Mouse (Mus musculus): ENCODE results near the gene Grk3. TPM values are rescaled to one million over a fixed set of nuclear protein-coding genes. Genes with fewer than 3 reads are reported as not detected.

The Grk3 gene
- 10.9 and 13.0 TPM in 2 replicates for polyA plus RNA-seq (2015; fragmentation: Nextera tagmentation; extraction: Ambion mirVana)

- ATAC-seq (ENCODE audit: low FRiP score, low TSS enrichment): peak; percentile 84
- H3K36me3 ChIP-seq (ENCODE audit: insufficient read depth, low read length): no peaks in the 10 kb centered on the region
- 2% methylated on average over 45 of the region's 52 CpGs for WGBS
Measured at GRCm38 (mm10) chr5:113015236-113016061, at the start of gene Grk3. Gene Grk3 (minus strand): TSS chr5:113015791.

GRCm38 (mm10) chr5:113054308-113054707, 38.7 kb upstream of the Grk3 start:
- Histone ChIP-seq H3K4me2 (replicated peaks; ENCODE audit: low read depth, low read length) (no peak overlapping the region), H3K36me3 (ENCODE audit: insufficient read depth, low read length) (no peaks in the 10 kb centered on the region), H3K9ac (replicated peaks; ENCODE audit: low read length) (0 out of 2 replicates have a peak overlapping the region, but pooled peaks have one; percentile 25), H3K27ac (ENCODE audit: low read length) (no peak overlapping the region), H3K4me3 (ENCODE audit: low read length) (no peak overlapping the region), H3K4me1 (ENCODE audit: insufficient read depth, low read length) (no peaks in the 10 kb centered on the region), H3K27me3 (ENCODE audit: insufficient read depth, low read length) (0 out of 2 replicates have a peak, but pooled peaks cover 3% of the 10 kb centered on the region), H3K9me3 (ENCODE audit: low read length) (no peaks in the 10 kb centered on the region)
- ATAC-seq (ENCODE audit: low FRiP score, low TSS enrichment): 0 out of 2 replicates have a peak, but pooled peaks have one; percentile 27
- 5% methylated on average over 16 of the region's 16 CpGs for WGBS

More at GRCm38 (mm10) chr5:113015236-113016061, at the start of gene Grk3:
- H3K27me3 ChIP-seq (ENCODE audit: insufficient read depth, low read length): no peaks in the 10 kb centered on the region; the same call in 1 of the 2 replicates
- peak within 1 kb of the TSS; percentile 66 for H3K4me2 ChIP-seq (replicated peaks; ENCODE audit: low read depth, low read length)
- H3K4me1 ChIP-seq (ENCODE audit: insufficient read depth, low read length): peaks cover 18% of the 10 kb centered on the region
- no peaks in the 10 kb centered on the region for H3K9me3 ChIP-seq (ENCODE audit: low read length)
- peak within 1 kb of the TSS; percentile 72 for H3K9ac ChIP-seq (replicated peaks; ENCODE audit: low read length)
- H3K4me3 ChIP-seq (ENCODE audit: low read length): peak within 1 kb of the TSS; percentile 66
- peak within 1 kb of the TSS; percentile 63 for H3K27ac ChIP-seq (ENCODE audit: low read length)

- no peak overlapping the region for H3K4me2 ChIP-seq (replicated peaks; ENCODE audit: low read depth, low read length)
- 41% methylated on average over 7 of the region's 7 CpGs for WGBS
Measured at GRCm38 (mm10) chr5:113050581-113051185, 35.1 kb upstream of the Grk3 start.

GRCm38 (mm10) chr5:113049876-113050275, 34.3 kb upstream of the Grk3 start:
- Histone ChIP-seq H3K4me3 (ENCODE audit: low read length) (no peak overlapping the region), H3K9ac (replicated peaks; ENCODE audit: low read length) (no peak overlapping the region), H3K4me1 (ENCODE audit: insufficient read depth, low read length) (no peaks in the 10 kb centered on the region), H3K27ac (ENCODE audit: low read length) (no peak overlapping the region), H3K27me3 (ENCODE audit: insufficient read depth, low read length) (0 out of 2 replicates have a peak, but pooled peaks cover 1% of the 10 kb centered on the region), H3K36me3 (ENCODE audit: insufficient read depth, low read length) (no peaks in the 10 kb centered on the region), H3K4me2 (replicated peaks; ENCODE audit: low read depth, low read length) (no peak overlapping the region), H3K9me3 (ENCODE audit: low read length) (no peaks in the 10 kb centered on the region)
- ATAC-seq (ENCODE audit: low FRiP score, low TSS enrichment): no peak

More at GRCm38 (mm10) chr5:113050581-113051185, 35.1 kb upstream of the Grk3 start:
- H3K4me1 ChIP-seq (ENCODE audit: insufficient read depth, low read length): no peaks in the 10 kb centered on the region
- no peaks in the 10 kb centered on the region for H3K9me3 ChIP-seq (ENCODE audit: low read length)
- H3K9ac ChIP-seq (replicated peaks; ENCODE audit: low read length): no peak overlapping the region
- ATAC-seq (ENCODE audit: low FRiP score, low TSS enrichment): no peak
- H3K27ac ChIP-seq (ENCODE audit: low read length): no peak overlapping the region
- H3K4me3 ChIP-seq (ENCODE audit: low read length): no peak overlapping the region
- no peaks in the 10 kb centered on the region for H3K36me3 ChIP-seq (ENCODE audit: insufficient read depth, low read length)
- 0 out of 2 replicates have a peak, but pooled peaks cover 3% of the 10 kb centered on the region for H3K27me3 ChIP-seq (ENCODE audit: insufficient read depth, low read length)

GRCm38 (mm10) chr5:113045511-113046273, 30.1 kb upstream of the Grk3 start:
- WGBS: 86% methylated on average over 10 of the region's 10 CpGs
- Histone ChIP-seq H3K36me3 (ENCODE audit: insufficient read depth, low read length) (no peaks in the 10 kb centered on the region), H3K27me3 (ENCODE audit: insufficient read depth, low read length) (no peaks in the 10 kb centered on the region), H3K4me2 (replicated peaks; ENCODE audit: low read depth, low read length) (no peak overlapping the region), H3K4me1 (ENCODE audit: insufficient read depth, low read length) (peaks cover 20% of the 10 kb centered on the region), H3K27ac (ENCODE audit: low read length) (no peak overlapping the region), H3K9me3 (ENCODE audit: low read length) (no peaks in the 10 kb centered on the region), H3K4me3 (ENCODE audit: low read length) (no peak overlapping the region), H3K9ac (replicated peaks; ENCODE audit: low read length) (no peak overlapping the region)
- ATAC-seq (ENCODE audit: low FRiP score, low TSS enrichment): no peak

- Histone ChIP-seq H3K27ac (ENCODE audit: low read length) (no peak overlapping the region), H3K9ac (replicated peaks; ENCODE audit: low read length) (no peak overlapping the region), H3K4me1 (ENCODE audit: insufficient read depth, low read length) (peaks cover 22% of the 10 kb centered on the region), H3K9me3 (ENCODE audit: low read length) (no peaks in the 10 kb centered on the region), H3K36me3 (ENCODE audit: insufficient read depth, low read length) (no peaks in the 10 kb centered on the region), H3K4me2 (replicated peaks; ENCODE audit: low read depth, low read length) (no peak overlapping the region), H3K4me3 (ENCODE audit: low read length) (no peak overlapping the region), H3K27me3 (ENCODE audit: insufficient read depth, low read length) (no peaks in the 10 kb centered on the region)
- ATAC-seq (ENCODE audit: low FRiP score, low TSS enrichment): no peak
- WGBS: 79% methylated on average over 8 of the region's 8 CpGs
Measured at GRCm38 (mm10) chr5:113043531-113043930, 27.9 kb upstream of the Grk3 start.

GRCm38 (mm10) chr5:113041567-113042071, 26.0 kb upstream of the Grk3 start:
- H3K9me3 ChIP-seq (ENCODE audit: low read length): no peaks in the 10 kb centered on the region
- no peaks in the 10 kb centered on the region for H3K36me3 ChIP-seq (ENCODE audit: insufficient read depth, low read length)
- H3K27me3 ChIP-seq (ENCODE audit: insufficient read depth, low read length): no peaks in the 10 kb centered on the region
- H3K27ac ChIP-seq (ENCODE audit: low read length): peak overlapping the region; percentile 47; the same call in 1 of the 2 replicates
- H3K4me1 ChIP-seq (ENCODE audit: insufficient read depth, low read length): peaks cover 22% of the 10 kb centered on the region
- ATAC-seq (ENCODE audit: low FRiP score, low TSS enrichment): peak; percentile 91
- WGBS: 6% methylated on average over 5 of the region's 5 CpGs
- H3K9ac ChIP-seq (replicated peaks; ENCODE audit: low read length): no peak overlapping the region
- H3K4me3 ChIP-seq (ENCODE audit: low read length): no peak overlapping the region
- no peak overlapping the region for H3K4me2 ChIP-seq (replicated peaks; ENCODE audit: low read depth, low read length)

- WGBS: 44% methylated on average over 6 of the region's 6 CpGs
- Histone ChIP-seq H3K4me3 (ENCODE audit: low read length) (no peak overlapping the region), H3K27ac (ENCODE audit: low read length) (peak overlapping the region; percentile 47; the same call in 1 of the 2 replicates), H3K9me3 (ENCODE audit: low read length) (no peaks in the 10 kb centered on the region), H3K9ac (replicated peaks; ENCODE audit: low read length) (no peak overlapping the region), H3K4me2 (replicated peaks; ENCODE audit: low read depth, low read length) (no peak overlapping the region), H3K36me3 (ENCODE audit: insufficient read depth, low read length) (no peaks in the 10 kb centered on the region), H3K4me1 (ENCODE audit: insufficient read depth, low read length) (peaks cover 26% of the 10 kb centered on the region), H3K27me3 (ENCODE audit: insufficient read depth, low read length) (no peaks in the 10 kb centered on the region)
- ATAC-seq (ENCODE audit: low FRiP score, low TSS enrichment): no peak
Measured at GRCm38 (mm10) chr5:113040776-113041175, 25.2 kb upstream of the Grk3 start.

- H3K36me3 ChIP-seq (ENCODE audit: insufficient read depth, low read length): no peaks in the 10 kb centered on the region
- no peaks in the 10 kb centered on the region for H3K9me3 ChIP-seq (ENCODE audit: low read length)
- H3K27me3 ChIP-seq (ENCODE audit: insufficient read depth, low read length): no peaks in the 10 kb centered on the region
- no peak overlapping the region for H3K9ac ChIP-seq (replicated peaks; ENCODE audit: low read length)
- no peak overlapping the region for H3K27ac ChIP-seq (ENCODE audit: low read length)
- WGBS: 87% methylated on average over 6 of the region's 6 CpGs
- no peak overlapping the region for H3K4me3 ChIP-seq (ENCODE audit: low read length)
- no peak overlapping the region for H3K4me2 ChIP-seq (replicated peaks; ENCODE audit: low read depth, low read length)
- H3K4me1 ChIP-seq (ENCODE audit: insufficient read depth, low read length): peaks cover 33% of the 10 kb centered on the region
- no peak for ATAC-seq (ENCODE audit: low FRiP score, low TSS enrichment)
Measured at GRCm38 (mm10) chr5:113038601-113039000, 23.0 kb upstream of the Grk3 start.

Measured in kidney, embryonic 16.5 days (tissue).